Mouse (Mus musculus): ENCODE measurements around the gene Kcne4. TPM values are rescaled to one million over a fixed set of nuclear protein-coding genes. Genes with fewer than 3 reads are reported as not detected.
"Not testable (repeated sequence)": the region's sequence is repeated elsewhere in the genome, so short reads cannot be mapped to it uniquely, and the experiment has no call there.

Gene Kcne4
- 1.1 and 1.7 TPM in 2 replicates for polyA plus RNA-seq (2014; fragmentation: Nextera tagmentation; extraction: Ambion mirVana)

- WGBS = 76% methylated on average over 10 of the region's 10 CpGs
- no peak within 1 kb of the TSS for H3K4me3 ChIP-seq (replicated peaks; ENCODE audit: low read length)
- DNase-seq (ENCODE audit: low spot score) = no peak
- no peaks in the 10 kb centered on the region for H3K27me3 ChIP-seq (ENCODE audit: control insufficient read depth, insufficient read depth, low read length)
- ATAC-seq (ENCODE audit: low FRiP score) = no peak
- no peak within 1 kb of the TSS for H3K4me2 ChIP-seq (replicated peaks)
- no peak within 1 kb of the TSS for H3K9ac ChIP-seq
- 0 out of 2 replicates have a peak, but pooled peaks cover 10% of the 10 kb centered on the region for H3K4me1 ChIP-seq (replicated peaks; ENCODE audit: control insufficient read depth, insufficient read depth, low read length)
- H3K27ac ChIP-seq = no peak within 1 kb of the TSS
- H3K9me3 ChIP-seq (ENCODE audit: control insufficient read depth, low read length) = no peaks in the 10 kb centered on the region
- H3K36me3 ChIP-seq (replicated peaks; ENCODE audit: control insufficient read depth, insufficient read depth) = no peaks in the 10 kb centered on the region
Observed at GRCm38 (mm10) chr1:78816639-78817038, at the start of gene Kcne4. Kcne4 (plus strand) TSS chr1:78816758.

GRCm38 (mm10) chr1:78781899-78782298, 34.7 kb upstream of the Kcne4 start:
- peak overlapping the region; percentile 29; the same call in 1 of the 2 replicates for H3K27ac ChIP-seq
- H3K27me3 ChIP-seq (ENCODE audit: control insufficient read depth, insufficient read depth, low read length) = no peaks in the 10 kb centered on the region
- H3K4me2 ChIP-seq (replicated peaks) = no peak overlapping the region
- ATAC-seq (ENCODE audit: low FRiP score) = peak; percentile 64; the same call in 1 of the 2 replicates
- peak; percentile 73 for DNase-seq (ENCODE audit: low spot score)
- H3K4me3 ChIP-seq (replicated peaks; ENCODE audit: low read length) = no peak overlapping the region
- H3K4me1 ChIP-seq (replicated peaks; ENCODE audit: control insufficient read depth, insufficient read depth, low read length) = 0 out of 2 replicates have a peak, but pooled peaks cover 4% of the 10 kb centered on the region
- H3K9me3 ChIP-seq (ENCODE audit: control insufficient read depth, low read length) = no peaks in the 10 kb centered on the region
- H3K9ac ChIP-seq = no peak overlapping the region
- no peaks in the 10 kb centered on the region for H3K36me3 ChIP-seq (replicated peaks; ENCODE audit: control insufficient read depth, insufficient read depth)
- WGBS = 40% methylated on average over 5 of the region's 5 CpGs

GRCm38 (mm10) chr1:78784936-78785335, 31.6 kb upstream of the Kcne4 start:
- not testable (repeated sequence) for H3K4me2 ChIP-seq (replicated peaks); ATAC-seq (ENCODE audit: low FRiP score); H3K9ac ChIP-seq; H3K27ac ChIP-seq; H3K36me3 ChIP-seq (replicated peaks; ENCODE audit: control insufficient read depth, insufficient read depth); H3K4me3 ChIP-seq (replicated peaks; ENCODE audit: low read length); H3K9me3 ChIP-seq (ENCODE audit: control insufficient read depth, low read length); DNase-seq (ENCODE audit: low spot score); H3K27me3 ChIP-seq (ENCODE audit: control insufficient read depth, insufficient read depth, low read length); H3K4me1 ChIP-seq (replicated peaks; ENCODE audit: control insufficient read depth, insufficient read depth, low read length)
- 90% methylated on average over 9 of the region's 9 CpGs for WGBS

- WGBS = 19% methylated on average over 1 of the region's 1 CpGs
Observed at GRCm38 (mm10) chr1:78789744-78790143, 26.8 kb upstream of the Kcne4 start.

GRCm38 (mm10) chr1:78807428-78807827, 9.1 kb upstream of the Kcne4 start:
- H3K36me3 ChIP-seq (replicated peaks; ENCODE audit: control insufficient read depth, insufficient read depth) = no peaks in the 10 kb centered on the region
- no peak overlapping the region for H3K4me2 ChIP-seq (replicated peaks)
- H3K4me3 ChIP-seq (replicated peaks; ENCODE audit: low read length) = no peak overlapping the region
- no peaks in the 10 kb centered on the region for H3K27me3 ChIP-seq (ENCODE audit: control insufficient read depth, insufficient read depth, low read length)
- DNase-seq (ENCODE audit: low spot score) = no peak
- no peak for ATAC-seq (ENCODE audit: low FRiP score)
- H3K9ac ChIP-seq = no peak overlapping the region
- H3K27ac ChIP-seq = no peak overlapping the region
- H3K4me1 ChIP-seq (replicated peaks; ENCODE audit: control insufficient read depth, insufficient read depth, low read length) = no peaks in the 10 kb centered on the region
- H3K9me3 ChIP-seq (ENCODE audit: control insufficient read depth, low read length) = no peaks in the 10 kb centered on the region

More at GRCm38 (mm10) chr1:78789744-78790143, 26.8 kb upstream of the Kcne4 start:
- Histone ChIP-seq H3K4me3 (replicated peaks; ENCODE audit: low read length) (no peak overlapping the region), H3K4me1 (replicated peaks; ENCODE audit: control insufficient read depth, insufficient read depth, low read length) (no peaks in the 10 kb centered on the region), H3K9me3 (ENCODE audit: control insufficient read depth, low read length) (0 out of 2 replicates have a peak, but pooled peaks cover 4% of the 10 kb centered on the region), H3K27me3 (ENCODE audit: control insufficient read depth, insufficient read depth, low read length) (no peaks in the 10 kb centered on the region), H3K9ac (no peak overlapping the region), H3K36me3 (replicated peaks; ENCODE audit: control insufficient read depth, insufficient read depth) (no peaks in the 10 kb centered on the region), H3K27ac (no peak overlapping the region), H3K4me2 (replicated peaks) (no peak overlapping the region)
- DNase-seq (ENCODE audit: low spot score) (peak; percentile 55), ATAC-seq (ENCODE audit: low FRiP score) (no peak)

- DNase-seq (ENCODE audit: low spot score) = no peak
- no peak overlapping the region for H3K4me2 ChIP-seq (replicated peaks)
- no peaks in the 10 kb centered on the region for H3K9me3 ChIP-seq (ENCODE audit: control insufficient read depth, low read length)
- no peak overlapping the region for H3K4me3 ChIP-seq (replicated peaks; ENCODE audit: low read length)
- H3K4me1 ChIP-seq (replicated peaks; ENCODE audit: control insufficient read depth, insufficient read depth, low read length) = no peaks in the 10 kb centered on the region
- H3K36me3 ChIP-seq (replicated peaks; ENCODE audit: control insufficient read depth, insufficient read depth) = no peaks in the 10 kb centered on the region
- H3K27ac ChIP-seq = no peak overlapping the region
- ATAC-seq (ENCODE audit: low FRiP score) = no peak
- no peak overlapping the region for H3K9ac ChIP-seq
- 83% methylated on average over 4 of the region's 4 CpGs for WGBS
- H3K27me3 ChIP-seq (ENCODE audit: control insufficient read depth, insufficient read depth, low read length) = no peaks in the 10 kb centered on the region
Observed at GRCm38 (mm10) chr1:78809819-78810218, 6.7 kb upstream of the Kcne4 start.

- Histone ChIP-seq H3K4me3 (replicated peaks; ENCODE audit: low read length) (no peak overlapping the region), H3K4me2 (replicated peaks) (no peak overlapping the region), H3K9me3 (ENCODE audit: control insufficient read depth, low read length) (no peaks in the 10 kb centered on the region), H3K27me3 (ENCODE audit: control insufficient read depth, insufficient read depth, low read length) (no peaks in the 10 kb centered on the region), H3K27ac (no peak overlapping the region), H3K36me3 (replicated peaks; ENCODE audit: control insufficient read depth, insufficient read depth) (no peaks in the 10 kb centered on the region), H3K4me1 (replicated peaks; ENCODE audit: control insufficient read depth, insufficient read depth, low read length) (no peaks in the 10 kb centered on the region), H3K9ac (no peak overlapping the region)
- WGBS = 92% methylated on average over 3 of the region's 3 CpGs
- ATAC-seq (ENCODE audit: low FRiP score) = no peak
- DNase-seq (ENCODE audit: low spot score) = no peak
Observed at GRCm38 (mm10) chr1:78810904-78811303, 5.7 kb upstream of the Kcne4 start.

GRCm38 (mm10) chr1:78811975-78812490, 4.5 kb upstream of the Kcne4 start:
- H3K4me1 ChIP-seq (replicated peaks; ENCODE audit: control insufficient read depth, insufficient read depth, low read length) = no peaks in the 10 kb centered on the region
- H3K36me3 ChIP-seq (replicated peaks; ENCODE audit: control insufficient read depth, insufficient read depth) = no peaks in the 10 kb centered on the region
- no peaks in the 10 kb centered on the region for H3K27me3 ChIP-seq (ENCODE audit: control insufficient read depth, insufficient read depth, low read length)
- WGBS = 79% methylated on average over 10 of the region's 10 CpGs
- H3K9me3 ChIP-seq (ENCODE audit: control insufficient read depth, low read length) = no peaks in the 10 kb centered on the region
- H3K4me3 ChIP-seq (replicated peaks; ENCODE audit: low read length) = no peak overlapping the region
- ATAC-seq (ENCODE audit: low FRiP score) (no peak), DNase-seq (ENCODE audit: low spot score) (no peak)
- H3K27ac ChIP-seq = no peak overlapping the region
- no peak overlapping the region for H3K4me2 ChIP-seq (replicated peaks)
- H3K9ac ChIP-seq = no peak overlapping the region

- 88% methylated on average over 16 of the region's 16 CpGs for WGBS
Observed at GRCm38 (mm10) chr1:78817756-78818155, 1.2 kb downstream of the Kcne4 start.

More at GRCm38 (mm10) chr1:78817756-78818155, 1.2 kb downstream of the Kcne4 start:
- no peak overlapping the region for H3K4me2 ChIP-seq (replicated peaks)
- H3K9ac ChIP-seq = no peak overlapping the region
- no peaks in the 10 kb centered on the region for H3K9me3 ChIP-seq (ENCODE audit: control insufficient read depth, low read length)
- H3K4me3 ChIP-seq (replicated peaks; ENCODE audit: low read length) = no peak overlapping the region
- H3K27ac ChIP-seq = no peak overlapping the region
- no peaks in the 10 kb centered on the region for H3K36me3 ChIP-seq (replicated peaks; ENCODE audit: control insufficient read depth, insufficient read depth)
- H3K4me1 ChIP-seq (replicated peaks; ENCODE audit: control insufficient read depth, insufficient read depth, low read length) = 0 out of 2 replicates have a peak, but pooled peaks cover 10% of the 10 kb centered on the region
- no peak for ATAC-seq (ENCODE audit: low FRiP score)
- DNase-seq (ENCODE audit: low spot score) = no peak
- no peaks in the 10 kb centered on the region for H3K27me3 ChIP-seq (ENCODE audit: control insufficient read depth, insufficient read depth, low read length)

Data from hindbrain, embryonic 14.5 days (tissue).